Mouse (Mus musculus) cerebellum, adult (tissue): ENCODE results near the gene Srgap3.
A peak's percentile ranks its signal among the peaks of the same experiment; 100 is the strongest.

Experiments used
- ATAC-seq: cut with Nextera tagmentation; 2 replicates; pipeline ENCODE4 v1.9.2; 2017; ENCODE audit warnings: mild to moderate bottlenecking, moderate library complexity, mixed read lengths; ENCODE audit not compliant: insufficient number of reproducible peaks, low FRiP score, low TSS enrichment

Gene Srgap3

GRCm38 (mm10) chr6:112950205-112951110 is 3.4 kb upstream of the Srgap3 start:
- ATAC-seq, result no peak

- ATAC-seq, result no peak
These were observed 2.2 kb upstream of the Srgap3 start for GRCm38 (mm10) chr6:112949220-112949619.

- ATAC-seq, result no peak
These were observed 1.4 kb upstream of the Srgap3 start for GRCm38 (mm10) chr6:112948416-112948815.

GRCm38 (mm10) chr6:112946021-112946811 is 850 bp downstream of the Srgap3 start:
- ATAC-seq, result peak; percentile 10; the same call in 1 of the 2 replicates

GRCm38 (mm10) chr6:112945181-112945751 is 1.8 kb downstream of the Srgap3 start:
- no peak for ATAC-seq

GRCm38 (mm10) chr6:112943596-112944245 is 3.3 kb downstream of the Srgap3 start:
- peak; percentile 4; the same call in 1 of the 2 replicates for ATAC-seq

GRCm38 (mm10) chr6:112939281-112939680 is 7.8 kb downstream of the Srgap3 start:
- ATAC-seq, result no peak

- ATAC-seq, result no peak
These were observed 9.3 kb downstream of the Srgap3 start for GRCm38 (mm10) chr6:112937791-112938190.

GRCm38 (mm10) chr6:112934501-112934900 is 12.6 kb downstream of the Srgap3 start:
- no peak; the same call in 1 of the 2 replicates for ATAC-seq

- ATAC-seq, result no peak
These were observed 14.5 kb downstream of the Srgap3 start for GRCm38 (mm10) chr6:112932611-112933010.

- ATAC-seq, result no peak
These were observed 17.0 kb downstream of the Srgap3 start for GRCm38 (mm10) chr6:112930011-112930451.

- ATAC-seq, result no peak
These were observed 17.6 kb downstream of the Srgap3 start for GRCm38 (mm10) chr6:112929291-112929984.

GRCm38 (mm10) chr6:112928841-112929240 is 18.2 kb downstream of the Srgap3 start:
- ATAC-seq, result no peak

- no peak for ATAC-seq
These were observed 19.7 kb downstream of the Srgap3 start for GRCm38 (mm10) chr6:112927341-112927740.

- no peak for ATAC-seq
These were observed 21.1 kb downstream of the Srgap3 start for GRCm38 (mm10) chr6:112926011-112926410.

- ATAC-seq, result peak; percentile 51; the same call in 1 of the 2 replicates
These were observed 21.7 kb downstream of the Srgap3 start for GRCm38 (mm10) chr6:112925234-112925975.

GRCm38 (mm10) chr6:112924606-112925141 is 22.4 kb downstream of the Srgap3 start:
- ATAC-seq, result no peak

GRCm38 (mm10) chr6:112920619-112921195 is 26.4 kb downstream of the Srgap3 start:
- no peak for ATAC-seq
